Mouse (Mus musculus): ENCODE data around the gene Coro1b.

DNA sequence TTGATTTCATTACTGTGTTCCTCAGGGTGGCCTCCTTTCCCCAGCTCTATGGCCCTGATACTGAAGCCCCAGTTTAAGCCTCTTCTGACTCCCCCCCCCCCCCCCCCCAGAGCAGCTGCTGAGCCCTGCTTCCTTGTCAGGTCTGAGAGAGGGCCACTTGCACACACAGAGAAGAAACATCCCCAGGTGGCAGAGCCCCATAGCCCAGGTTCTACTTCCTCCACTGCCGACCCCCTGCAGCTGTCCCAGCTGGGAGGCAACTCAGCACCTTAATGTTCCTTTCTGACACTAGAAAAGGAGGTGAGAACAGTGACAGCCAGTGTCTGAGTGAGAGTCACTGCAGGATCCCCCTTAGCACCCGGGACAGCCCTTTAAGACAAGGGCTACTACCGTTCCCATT is 44.6 kb upstream of the Coro1b start:
- no peak for TF ChIP-seq CTCF (conservative IDR thresholded peaks at IDR 0.05 in 1 of 2, IDR thresholded peaks at IDR 0.05 in 1 of 2; ENCODE audit: low read depth in 2 of 2, low read length in 2 of 2)
- no peak for TF ChIP-seq POLR2A (IDR thresholded peaks at IDR 0.05; ENCODE audit: low read depth, low read length)
- no peak for TF ChIP-seq CHD2 (IDR thresholded peaks at IDR 0.05; ENCODE audit: low read length)
- TF ChIP-seq POLR2AphosphoS2 (IDR thresholded peaks at IDR 0.05; ENCODE audit: low read depth, low read length): no peak
- TF ChIP-seq TCF12 (IDR thresholded peaks at IDR 0.05; ENCODE audit: low read depth, low read length): no peak
- TF ChIP-seq ZNF384 (IDR thresholded peaks at IDR 0.05; ENCODE audit: low read depth, low read length): no peak
- no peak for TF ChIP-seq MAX (IDR thresholded peaks at IDR 0.05; ENCODE audit: low read length)
- TF ChIP-seq JUND (conservative IDR thresholded peaks at IDR 0.05; ENCODE audit: low read depth, low read length): no peak
- TF ChIP-seq CHD1 (IDR thresholded peaks at IDR 0.05; ENCODE audit: low read depth, low read length): no peak
- TF ChIP-seq MAFK (IDR thresholded peaks at IDR 0.05; ENCODE audit: insufficient replicate concordance, low read length): no peak
- no peak for TF ChIP-seq E2F4 (IDR thresholded peaks at IDR 0.05; ENCODE audit: insufficient replicate concordance, low read depth, low read length)
- no peak for TF ChIP-seq ZC3H11A (IDR thresholded peaks at IDR 0.05; ENCODE audit: low read depth, low read length)
